Mouse (Mus musculus): ENCODE data around the gene Sertad1.

- no peak for TF ChIP-seq CTCF (IDR thresholded peaks at IDR 0.05; ENCODE audit: extremely low read depth, insufficient read depth, low read length)
- no peak for TF ChIP-seq POLR2A (IDR thresholded peaks at IDR 0.05; ENCODE audit: extremely low read depth, insufficient read depth, low read length)
These were observed 28.1 kb upstream of the Sertad1 start for GRCm38 (mm10) chr7:27458614-27459013.

Measured in cortical plate, adult 2 months (tissue).